Mouse (Mus musculus) layer of hippocampus, postnatal 25 days (tissue): ENCODE measurements at regions not wholly inside any gene's neighbourhood (a gene's known extent, or its start where the extent isn't known, plus 50 kb on each side); places are given as distances from the start of the nearest gene placed in this dataset.
A peak's percentile ranks its signal among the peaks of the same experiment; 100 is the strongest.

Experiments
- DNase-seq, 2 experiments: peaks; one replicate each; pipeline ENCODE4 v3.0.0; 2022; ENCODE audit warnings: mixed read lengths in 2 of 2, low spot score in 1 of 2; ENCODE audit errors: extremely low spot score in 1 of 2

GRCm38 (mm10) chr4:98282275-98282674 lies 100.8 kb downstream of the Tm2d1 start:
- no peak for DNase-seq

- no peak for DNase-seq
Observed at GRCm38 (mm10) chr4:98258336-98258735, 124.8 kb downstream of the Tm2d1 start.

- DNase-seq: no peak
Observed at GRCm38 (mm10) chr4:98257711-98258110, 125.4 kb downstream of the Tm2d1 start.

GRCm38 (mm10) chr4:98254856-98255853 lies 128.0 kb downstream of the Tm2d1 start:
- DNase-seq: peak in 1 of 2 experiments; percentile 58

- DNase-seq: peak in 1 of 2 experiments; percentile 33
Observed at GRCm38 (mm10) chr4:98243941-98244929, 138.9 kb downstream of the Tm2d1 start.

GRCm38 (mm10) chr4:98243502-98243901 lies 139.6 kb downstream of the Tm2d1 start:
- peak in 1 of 2 experiments; percentile 45 for DNase-seq

- DNase-seq: no peak
Observed at GRCm38 (mm10) chr4:98241921-98242320, 141.2 kb downstream of the Tm2d1 start.

- no peak for DNase-seq
Observed at GRCm38 (mm10) chr4:98240289-98240688, 142.8 kb downstream of the Tm2d1 start.

GRCm38 (mm10) chr4:98238075-98238474 lies 145.0 kb downstream of the Tm2d1 start:
- no peak for DNase-seq

- no peak for DNase-seq
Observed at GRCm38 (mm10) chr4:98237475-98237874, 145.6 kb downstream of the Tm2d1 start.

- DNase-seq: no peak
Observed at GRCm38 (mm10) chr4:98236006-98236783, 146.9 kb downstream of the Tm2d1 start.

GRCm38 (mm10) chr4:98228193-98228592 lies 154.9 kb downstream of the Tm2d1 start:
- DNase-seq: no peak

GRCm38 (mm10) chr4:98224366-98224765 lies 158.7 kb downstream of the Tm2d1 start:
- no peak for DNase-seq

GRCm38 (mm10) chr4:98223429-98223828 lies 159.7 kb downstream of the Tm2d1 start:
- no peak for DNase-seq

- DNase-seq: no peak
Observed at GRCm38 (mm10) chr4:98221566-98221965, 161.5 kb downstream of the Tm2d1 start.

- no peak for DNase-seq
Observed at GRCm38 (mm10) chr4:98215218-98215617, 167.9 kb downstream of the Tm2d1 start.

GRCm38 (mm10) chr4:98207446-98207845 lies 175.7 kb downstream of the Tm2d1 start:
- DNase-seq: no peak

- DNase-seq: no peak
Observed at GRCm38 (mm10) chr4:98206245-98206970, 176.7 kb downstream of the Tm2d1 start.

GRCm38 (mm10) chr4:98203129-98203528 lies 180.0 kb downstream of the Tm2d1 start:
- DNase-seq: no peak
